Mouse (Mus musculus) intestine, embryonic 16.5 days (tissue): Measurements from ENCODE around the gene Ric8a. TPM values are rescaled to one million over a fixed set of nuclear protein-coding genes. Genes with fewer than 3 reads are reported as not detected.

Source experiments
- ATAC-seq: fragments of 200-750 bp; cut with Nextera tagmentation; 2 replicates; pipeline ENCODE4 v1.8.0; 2017; ENCODE audit warnings: moderate TSS enrichment, moderate library complexity
- H3K27ac ChIP-seq: fragments of 300-500 bp; sonication (generic); 2 replicates; pipeline ENCODE4 v1.5.1; 2014; ENCODE audit warnings: mild to moderate bottlenecking, low read length
- H3K27me3 ChIP-seq: fragments of 300-500 bp; sonication (generic); replicated peaks from 2 replicates; pipeline ENCODE4 v1.6.1; 2014; ENCODE audit warnings: low read length, control low read depth, mixed read lengths; ENCODE audit not compliant: control insufficient read depth, insufficient read depth
- H3K36me3 ChIP-seq: fragments of 300-500 bp; sonication (generic); 2 replicates; pipeline ENCODE4 v1.6.1; 2014; ENCODE audit warnings: low read length, control low read depth; ENCODE audit not compliant: control insufficient read depth, insufficient read depth
- H3K4me1 ChIP-seq: fragments of 300-500 bp; sonication (generic); 2 replicates; pipeline ENCODE4 v1.6.1; 2014; ENCODE audit warnings: low read length, control low read depth, mixed read lengths; ENCODE audit not compliant: control insufficient read depth, insufficient read depth
- H3K4me2 ChIP-seq: fragments of 300-500 bp; sonication (generic); 2 replicates; pipeline ENCODE4 v1.6.1; 2014; ENCODE audit warnings: low read depth, low read length, control low read depth
- H3K4me3 ChIP-seq: fragments of 300-500 bp; sonication (generic); 2 replicates; pipeline ENCODE4 v1.5.1; 2014; ENCODE audit warnings: mild to moderate bottlenecking, low read length
- H3K9ac ChIP-seq: fragments of 300-500 bp; sonication (generic); 2 replicates; pipeline ENCODE4 v1.6.1; 2014; ENCODE audit warnings: low read depth, low read length
- H3K9me3 ChIP-seq: fragments of 300-500 bp; sonication (generic); 2 replicates; pipeline ENCODE4 v1.6.1; 2016; ENCODE audit warnings: low read length, control low read depth; ENCODE audit not compliant: control insufficient read depth
- WGBS: fragments of 180-500 bp; shearing (Covaris S2); extraction: QIAGEN DNeasy Blood & Tissue Kit; methylation state at CpG from one replicate; pipeline ENCODE4 v1.1.7; 2014; 5-methylcytosine and 5-hydroxymethylcytosine counted together
- polyA plus RNA-seq: library from polyadenylated mRNA; unstranded; fragments of >200 nt; fragmentation: Nextera tagmentation; extraction: Ambion mirVana; gene quantifications from 2 replicates; pipeline ENCODE4 v1.2.1, GENCODE M21; 2015

Ric8a gene
- polyA plus RNA-seq, 1 experiment from 2014 or later: 70.1 TPM

GRCm38 (mm10) chr7:140912846-140913482 is 56.2 kb downstream of the Ric8a start:
- Histone ChIP-seq H3K9ac (peak overlapping the region; percentile 36; the same call in 1 of the 2 replicates), H3K27me3 (no peaks in the 10 kb centered on the region), H3K36me3 (no peaks in the 10 kb centered on the region), H3K4me3 (no peak overlapping the region), H3K4me2 (peak overlapping the region; percentile 2; the same call in 1 of the 2 replicates), H3K9me3 (no peaks in the 10 kb centered on the region), H3K27ac (peak overlapping the region; percentile 94), H3K4me1 (peaks cover 12% of the 10 kb centered on the region)
- WGBS: 51% methylated on average over 5 of the region's 5 CpGs
- peak; percentile 93 for ATAC-seq

Other genes starting within 250 kb of the Ric8a start
- gene Olfr61, start 228.0 kb upstream of the Ric8a start, polyA plus RNA-seq: not detected in 2 replicates
- gene Olfr53, start 210.5 kb upstream of the Ric8a start, polyA plus RNA-seq: not detected in 2 replicates
- gene Olfr539, start 197.0 kb upstream of the Ric8a start, polyA plus RNA-seq: not detected in 2 replicates
- not detected in 2 replicates for gene Olfr45, start 175.0 kb upstream of the Ric8a start, polyA plus RNA-seq
- gene Olfr541, start 159.7 kb upstream of the Ric8a start, polyA plus RNA-seq: not detected in 2 replicates
- not detected in 2 replicates for gene Cyp2e1, start 93.2 kb upstream of the Ric8a start, polyA plus RNA-seq
- 0.18 and 0.38 TPM in 2 replicates for gene Syce1, start 69.1 kb upstream of the Ric8a start, polyA plus RNA-seq
- 0.95 and 1.1 TPM in 2 replicates for gene Zfp941, start 34.8 kb upstream of the Ric8a start, polyA plus RNA-seq
- 6.1 and 7.5 TPM in 2 replicates for gene Urah, start 21.9 kb upstream of the Ric8a start, polyA plus RNA-seq
- gene Scgb1c1, start 11.4 kb upstream of the Ric8a start, polyA plus RNA-seq: not detected in 2 replicates
- not detected in 2 replicates for gene Odf3, start 9.2 kb upstream of the Ric8a start, polyA plus RNA-seq
- not detected in 2 replicates for gene Gm45785, start 626 bp upstream of the Ric8a start, polyA plus RNA-seq
- gene Bet1l, start 620 bp downstream of the Ric8a start, polyA plus RNA-seq: 33.1 and 35.1 TPM in 2 replicates
- 182 and 197 TPM in 2 replicates for gene Psmd13, start 25.0 kb downstream of the Ric8a start, polyA plus RNA-seq
- 38.6 and 39.2 TPM in 2 replicates for gene Sirt3, start 25.4 kb downstream of the Ric8a start, polyA plus RNA-seq
- 0.45 and 0.62 TPM in 2 replicates for gene Cox8b, start 43.5 kb downstream of the Ric8a start, polyA plus RNA-seq
- 71.1 and 80.5 TPM in 2 replicates for gene Nlrp6, start 63.9 kb downstream of the Ric8a start, polyA plus RNA-seq
- gene Pgghg, start 84.4 kb downstream of the Ric8a start, polyA plus RNA-seq: 23.4 and 23.6 TPM in 2 replicates
- 2.0 and 2.4 TPM in 2 replicates for gene Ifitm5, start 93.3 kb downstream of the Ric8a start, polyA plus RNA-seq
- 1.0 TPM in 1 of 2 replicates, not detected in the other for gene Gm45717, start 99.0 kb downstream of the Ric8a start, polyA plus RNA-seq
- 1,203 and 1,252 TPM in 2 replicates for gene Ifitm2, start 99.0 kb downstream of the Ric8a start, polyA plus RNA-seq
- 117 and 123 TPM in 2 replicates for gene Ifitm1, start 110.3 kb downstream of the Ric8a start, polyA plus RNA-seq
- 255 and 269 TPM in 2 replicates for gene Ifitm3, start 153.8 kb downstream of the Ric8a start, polyA plus RNA-seq
- 1.9 and 2.0 TPM in 2 replicates for gene Ifitm6, start 161.0 kb downstream of the Ric8a start, polyA plus RNA-seq
- not detected in 2 replicates for gene Gm17387, start 172.2 kb downstream of the Ric8a start, polyA plus RNA-seq
- 7.2 and 7.3 TPM in 2 replicates for gene B4galnt4, start 204.1 kb downstream of the Ric8a start, polyA plus RNA-seq
- gene Pkp3, start 221.3 kb downstream of the Ric8a start, polyA plus RNA-seq: 31.3 and 32.4 TPM in 2 replicates
- 29.4 and 32.8 TPM in 2 replicates for gene Sigirr, start 243.6 kb downstream of the Ric8a start, polyA plus RNA-seq